Mouse (Mus musculus): ENCODE measurements around the gene Eef1akmt3.
"Not testable (repeated sequence)": the region's sequence is repeated elsewhere in the genome, so short reads cannot be mapped to it uniquely, and the experiment has no call there.

Eef1akmt3 gene

GRCm38 (mm10) chr10:127041274-127041766 is at the start of gene Eef1akmt3, which contains the start of gene Mettl1:
Gene Eef1akmt3, minus strand, starts transcription at chr10:127041513.
Gene Mettl1, plus strand, starts transcription at chr10:127041414.
- peak; percentile 61 for DNase-seq

DNA sequence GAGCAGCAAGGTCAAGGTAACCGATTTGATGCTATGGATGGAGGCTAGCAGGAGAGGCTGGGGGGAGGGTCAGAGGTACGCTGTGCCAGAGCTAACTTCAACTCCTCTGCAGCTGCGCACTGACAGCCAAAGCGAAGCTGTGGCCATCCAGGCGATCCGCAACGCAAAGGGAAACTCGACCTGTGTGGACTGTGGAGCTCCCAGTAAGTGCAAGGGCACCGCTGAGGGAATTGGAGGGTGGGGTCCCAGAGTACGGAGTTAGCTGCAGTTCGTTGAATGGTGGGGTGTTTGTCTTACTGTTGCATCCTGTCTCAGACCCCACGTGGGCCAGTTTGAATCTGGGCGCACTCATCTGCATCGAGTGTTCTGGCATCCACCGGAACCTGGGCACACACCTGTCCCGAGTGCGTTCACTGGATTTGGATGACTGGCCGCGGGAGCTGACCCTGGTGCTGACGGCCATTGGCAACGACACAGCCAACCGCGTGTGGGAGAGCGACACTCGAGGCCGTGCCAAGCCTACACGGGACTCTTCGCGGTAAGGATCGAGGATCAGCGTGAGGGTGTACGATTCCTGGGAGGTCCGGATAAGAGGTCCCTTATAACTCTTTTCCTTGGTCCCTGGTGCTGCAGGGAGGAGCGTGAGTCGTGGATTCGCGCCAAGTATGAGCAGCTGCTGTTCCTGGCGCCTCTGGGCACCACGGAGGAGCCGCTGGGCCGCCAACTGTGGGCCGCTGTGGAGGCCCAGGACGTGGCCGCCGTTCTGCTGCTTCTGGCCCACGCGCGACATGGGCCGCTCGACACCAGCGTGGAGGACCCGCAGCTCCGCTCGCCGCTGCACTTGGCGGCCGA is 49.5 kb upstream of the Eef1akmt3 start:
- peak; percentile 60 for DNase-seq

DNA sequence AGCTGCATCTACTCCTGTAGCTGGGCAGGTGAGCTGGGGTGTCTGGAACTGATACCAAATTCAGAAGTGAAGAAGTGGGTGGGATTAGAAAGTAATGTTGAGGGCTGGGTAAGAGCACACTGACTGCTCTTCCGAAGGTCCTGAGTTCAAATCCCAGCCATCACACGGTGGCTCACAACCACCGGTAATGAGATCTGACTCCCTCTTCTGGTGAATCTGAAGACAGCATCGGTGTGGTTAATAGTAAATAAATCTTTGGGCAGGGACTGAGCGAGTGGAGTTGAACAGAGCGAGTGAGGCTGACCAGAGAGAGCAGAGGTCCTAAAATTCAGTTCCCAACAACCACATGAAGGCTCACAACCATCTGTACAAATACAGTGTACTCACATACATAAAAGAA is 44.3 kb upstream of the Eef1akmt3 start:
- no peak for DNase-seq

DNA sequence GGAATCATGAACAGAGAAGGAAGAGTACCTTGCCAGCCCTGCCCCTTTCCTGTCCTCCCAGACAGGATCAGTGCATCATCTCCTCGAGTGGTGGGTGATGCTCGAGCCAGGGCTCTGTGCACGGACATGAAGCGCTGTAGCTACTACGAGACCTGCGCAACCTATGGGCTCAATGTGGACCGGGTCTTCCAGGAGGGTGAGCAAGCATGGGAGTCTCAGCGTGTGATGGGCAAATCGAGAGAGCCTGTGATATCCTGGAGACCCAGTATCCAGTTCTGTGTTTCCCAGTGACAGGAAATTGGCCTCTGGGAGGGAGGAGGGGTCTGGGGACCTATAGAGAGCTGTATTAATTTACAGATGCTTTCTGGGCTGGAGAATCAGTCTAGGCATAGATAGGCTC is 43.7 kb upstream of the Eef1akmt3 start:
- DNase-seq, result no peak

DNA sequence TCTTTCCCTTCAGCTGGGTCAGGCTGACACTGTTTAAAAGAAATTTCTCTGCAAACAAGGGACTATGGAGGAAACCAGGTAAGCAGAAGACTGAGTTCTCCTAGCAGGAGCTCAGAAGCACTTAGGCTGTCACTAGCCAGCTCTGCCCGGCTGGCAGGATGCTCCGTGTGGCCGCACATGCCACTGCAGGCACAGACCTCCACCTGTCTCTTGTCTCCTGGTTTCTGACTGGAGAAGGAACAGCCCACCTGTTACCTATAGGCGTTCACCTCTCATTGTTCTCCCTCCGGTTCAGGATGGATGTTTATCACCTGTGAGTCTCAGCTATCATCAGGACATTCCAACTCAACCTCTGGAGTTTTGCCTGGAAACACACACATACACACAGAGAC is 42.6 kb upstream of the Eef1akmt3 start:
- DNase-seq, result no peak

DNA sequence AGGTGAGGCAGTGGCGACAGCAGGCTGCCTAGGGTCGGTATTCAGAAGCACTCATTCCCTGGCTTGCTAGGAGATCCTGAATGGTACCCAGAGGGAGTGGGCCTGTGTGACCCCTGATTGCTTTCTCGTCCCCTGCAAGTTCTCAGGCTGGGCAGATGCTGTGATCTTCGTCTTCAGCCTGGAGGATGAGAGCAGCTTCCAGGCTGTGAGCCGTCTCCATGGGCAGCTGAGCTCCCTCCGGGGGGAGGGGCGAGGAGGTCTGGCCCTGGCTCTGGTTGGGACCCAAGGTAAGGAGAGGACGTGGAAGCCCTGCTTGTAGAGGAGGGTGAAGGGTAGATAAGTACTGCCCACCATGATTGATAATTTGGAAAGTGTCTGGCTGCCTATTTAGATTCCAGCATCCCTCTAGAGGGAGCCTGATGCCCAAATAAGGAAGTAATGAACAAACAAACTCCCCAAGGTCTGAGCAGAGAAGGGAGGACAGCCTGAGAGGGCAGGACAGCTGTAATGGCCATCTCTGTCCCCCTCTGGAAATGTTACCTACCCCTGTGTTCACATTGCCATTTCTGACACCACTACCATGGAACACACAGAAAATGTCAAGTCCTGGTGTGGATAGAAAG is 42.1 kb upstream of the Eef1akmt3 start:
- DNase-seq, result no peak

DNA sequence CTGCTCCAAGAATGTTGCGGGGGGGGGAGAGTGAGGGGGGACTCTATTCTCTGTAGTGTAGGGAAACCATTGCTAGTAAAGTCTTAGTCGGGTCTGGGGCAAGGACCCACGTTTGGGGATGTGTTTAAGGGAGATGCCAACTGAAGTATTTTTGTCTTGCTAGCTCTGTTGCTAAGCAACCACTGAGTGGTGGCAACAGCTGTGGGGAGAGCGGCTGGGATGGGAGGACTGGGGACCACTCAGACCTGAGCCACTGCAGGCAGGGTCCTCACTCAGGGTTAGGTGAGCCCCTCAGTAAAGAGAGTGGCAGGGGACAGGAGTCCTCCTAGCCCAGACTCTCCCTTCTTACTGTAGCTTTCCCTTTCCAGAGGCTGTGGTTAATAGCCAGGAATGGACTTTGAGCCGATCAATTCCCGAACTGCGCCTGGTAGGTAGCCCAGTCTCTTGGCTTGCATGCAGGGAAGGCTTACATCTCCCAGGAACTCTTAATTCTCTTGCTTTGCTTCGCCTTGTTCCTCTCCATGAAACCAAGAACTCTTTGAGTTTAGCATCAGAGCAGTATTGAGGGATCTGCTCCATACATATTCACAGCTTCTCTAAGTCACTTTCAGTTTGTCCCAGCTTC is 40.8 kb upstream of the Eef1akmt3 start:
- peak; percentile 64 for DNase-seq

DNA sequence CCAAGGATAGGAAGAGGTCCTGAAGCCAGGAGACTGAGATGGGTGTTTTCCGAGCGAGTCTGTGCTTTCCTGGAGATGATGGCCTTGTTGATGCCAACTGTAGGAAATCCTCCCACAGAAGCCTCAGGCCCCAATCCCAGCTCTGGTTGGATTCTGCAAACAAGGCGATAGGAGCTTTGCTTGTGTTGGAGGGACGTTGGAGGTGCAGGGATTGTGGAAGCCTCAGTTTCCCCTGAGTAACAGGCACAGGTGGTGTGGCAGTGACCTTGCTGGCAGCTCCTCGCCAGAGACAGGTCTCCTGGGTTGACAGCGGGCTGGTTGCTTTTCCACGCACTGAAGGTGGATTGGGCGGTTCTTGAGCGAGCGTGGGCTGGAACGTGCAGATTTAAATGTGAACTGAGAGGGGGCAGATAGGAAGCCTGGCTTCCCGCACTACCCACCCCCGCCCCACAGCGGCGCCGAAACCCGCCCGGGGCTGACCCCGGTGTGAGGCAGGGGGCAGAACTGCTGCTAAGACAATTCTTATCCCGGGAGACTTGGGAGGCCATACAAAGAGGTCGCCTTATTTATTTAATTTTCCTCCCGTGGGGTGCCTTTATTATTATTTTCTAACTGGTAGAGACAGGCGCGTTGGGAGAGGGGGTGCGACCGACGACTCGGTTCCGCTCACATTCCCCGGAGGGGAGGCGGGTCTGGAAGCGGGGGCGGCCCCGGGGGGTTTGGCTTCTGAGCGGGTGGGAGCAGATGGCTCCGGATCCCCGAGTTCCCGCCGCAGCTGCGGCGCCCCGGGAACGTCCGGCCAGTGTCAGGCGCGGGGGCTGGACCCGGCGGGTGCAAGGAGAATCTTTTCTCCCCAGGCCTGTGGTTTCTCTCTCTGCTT is 39.8 kb upstream of the Eef1akmt3 start:
- no peak for DNase-seq

GRCm38 (mm10) chr10:127079665-127080391 is 38.5 kb upstream of the Eef1akmt3 start:
- DNase-seq, result peak; percentile 56

GRCm38 (mm10) chr10:127078677-127079575 is 37.6 kb upstream of the Eef1akmt3 start:
- peak; percentile 76 for DNase-seq

DNA sequence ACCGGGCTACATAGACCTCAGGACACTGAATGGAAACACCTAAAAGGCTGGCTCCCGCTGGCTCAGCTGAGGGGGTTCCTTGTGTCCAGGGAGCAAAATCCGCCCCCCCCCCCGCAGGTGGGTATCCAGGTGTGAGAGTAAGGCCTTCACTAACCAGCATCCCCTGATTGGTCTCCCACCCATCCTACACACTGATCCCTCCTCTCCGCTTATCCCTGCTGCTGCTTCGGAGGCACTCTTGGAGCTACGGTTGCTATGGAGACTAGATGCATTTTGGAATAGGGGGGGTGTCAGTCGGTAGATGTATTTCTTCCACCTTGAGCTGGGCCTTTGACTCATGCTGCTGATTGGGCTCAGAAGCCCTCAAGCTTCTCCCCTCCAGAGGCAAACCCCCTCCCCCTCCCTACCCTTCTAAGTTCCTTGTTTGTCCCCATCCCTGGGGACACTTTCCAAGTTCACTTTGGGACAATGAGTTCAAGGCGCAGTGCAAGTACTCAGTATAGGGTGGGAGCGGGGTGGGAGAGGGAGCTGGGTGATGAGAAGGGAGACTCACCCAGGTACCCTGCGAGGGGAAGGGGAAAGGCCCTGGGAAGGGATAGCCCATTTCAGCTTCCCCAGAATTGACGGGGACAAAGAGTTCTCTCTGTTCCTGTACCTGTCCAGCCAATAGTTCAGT is 36.8 kb upstream of the Eef1akmt3 start:
- no peak for DNase-seq

GRCm38 (mm10) chr10:127077515-127077914 is 36.2 kb upstream of the Eef1akmt3 start:
- no peak for DNase-seq

- DNase-seq, result no peak
These were observed 34.8 kb upstream of the Eef1akmt3 start for GRCm38 (mm10) chr10:127076082-127076481.

- DNase-seq, result no peak
These were observed 34.3 kb upstream of the Eef1akmt3 start for GRCm38 (mm10) chr10:127075651-127076050.

DNA sequence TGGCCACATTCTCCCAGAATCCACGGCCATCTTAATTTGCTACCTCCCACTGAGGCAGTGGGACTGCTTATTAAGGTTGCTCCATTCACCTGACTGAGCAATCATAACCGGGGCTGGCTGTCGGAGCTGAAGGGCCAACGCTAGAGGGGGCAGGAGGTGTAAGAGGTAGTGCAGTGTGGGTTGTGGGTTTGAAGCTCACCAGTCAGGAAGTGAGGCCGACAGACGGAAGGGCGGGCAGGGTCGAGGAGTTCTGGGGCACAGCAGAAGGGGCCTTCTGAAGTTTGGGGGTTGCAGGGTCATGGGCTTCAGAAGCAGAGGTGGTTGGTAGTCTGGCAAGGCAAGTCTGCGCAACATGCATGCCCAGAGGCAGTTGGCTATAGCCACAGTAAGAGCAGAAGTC is 33.8 kb upstream of the Eef1akmt3 start, which contains the start of gene Agap2:
Gene Agap2, plus strand, starts transcription at position 205 of the 400 bp plus-strand sequence.
- no peak for DNase-seq

DNA sequence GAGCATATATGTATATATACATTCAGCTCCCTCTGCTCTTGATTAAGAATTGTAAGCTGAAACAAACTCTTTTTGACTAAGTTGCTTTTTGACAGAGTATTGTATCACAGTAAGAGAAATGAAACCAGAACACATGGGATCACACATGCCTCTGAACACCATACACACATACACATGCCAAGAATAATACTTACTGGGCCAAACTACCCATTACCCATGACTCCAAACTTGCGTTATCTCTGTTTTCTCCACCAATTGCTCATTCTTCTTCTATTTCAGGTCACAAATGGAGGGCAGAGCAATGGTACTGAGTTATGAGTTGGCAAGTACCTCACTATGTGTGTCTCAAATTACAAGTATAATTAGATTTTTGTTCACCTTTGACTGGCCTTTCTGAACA is 32.7 kb upstream of the Eef1akmt3 start:
- no peak for DNase-seq

DNA sequence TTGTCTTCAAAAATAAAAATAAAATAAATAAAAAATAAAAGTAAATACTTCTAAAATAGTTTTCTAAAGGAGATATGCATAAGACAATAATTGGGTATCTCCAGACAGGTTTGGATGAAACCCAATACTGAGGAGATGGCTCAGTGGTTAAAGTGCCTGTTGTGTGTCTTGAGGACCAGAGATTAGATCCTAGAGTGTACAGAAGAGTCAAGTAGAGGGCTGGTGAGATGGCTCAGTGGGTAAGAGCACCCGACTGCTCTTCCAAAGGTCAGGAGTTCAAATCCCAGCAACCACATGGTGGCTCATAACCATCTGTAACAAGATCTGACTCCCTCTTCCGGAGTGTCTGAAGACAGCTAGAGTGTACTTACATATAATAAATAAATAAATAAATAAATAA is 31.7 kb upstream of the Eef1akmt3 start:
- DNase-seq, result not testable (repeated sequence)

GRCm38 (mm10) chr10:127072270-127072669 is 31.0 kb upstream of the Eef1akmt3 start:
- DNase-seq, result not testable (repeated sequence)

DNA sequence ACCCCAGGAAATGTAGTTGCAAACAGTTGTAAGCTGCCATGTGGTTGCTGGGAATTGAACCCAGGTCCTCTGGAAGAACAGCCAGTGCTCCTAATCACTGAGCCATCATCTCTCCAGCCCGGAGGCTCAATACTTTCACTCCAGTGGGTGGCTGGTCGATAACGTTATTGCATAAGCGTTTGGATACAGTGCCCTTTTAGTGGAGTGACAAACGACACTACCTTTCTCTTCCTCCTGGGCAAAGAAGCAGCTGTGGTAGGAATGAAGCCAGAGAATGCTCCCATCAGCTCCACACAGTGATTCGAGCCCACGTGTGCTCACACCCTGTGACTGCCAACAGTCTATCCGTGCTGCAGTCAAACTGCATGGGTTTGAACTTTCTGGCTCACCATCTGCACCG is 29.9 kb upstream of the Eef1akmt3 start:
- no peak for DNase-seq

All from embryo, embryonic 11 days (tissue).